Mouse (Mus musculus): ENCODE results near the gene Lrrc25. TPM values are rescaled to one million over a fixed set of nuclear protein-coding genes. Genes with fewer than 3 reads are reported as not detected.

Gene Lrrc25
- polyA plus RNA-seq, 1 experiment = 1.4 TPM

DNA sequence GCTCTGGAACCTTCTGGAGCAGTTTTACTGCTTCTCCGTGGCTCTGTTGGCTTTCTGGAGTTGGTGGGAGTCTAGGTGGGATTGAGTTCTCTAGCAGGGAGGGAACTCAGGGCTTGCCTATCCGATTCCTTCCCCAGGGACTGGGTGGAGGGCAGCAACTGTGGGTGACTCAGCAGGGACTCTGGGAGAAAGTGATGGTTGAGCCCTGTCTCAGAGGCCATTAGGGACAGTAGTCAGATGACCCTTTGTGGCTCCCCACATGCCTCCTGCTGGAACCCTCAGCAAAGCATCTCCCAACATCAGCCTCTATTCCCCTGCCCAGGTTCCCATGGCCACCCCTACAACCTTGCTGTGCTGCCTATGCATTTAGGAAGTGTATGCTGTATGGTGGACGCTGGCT is 27.1 kb downstream of the Lrrc25 start:
- Histone ChIP-seq H3K27ac (ENCODE audit: insufficient read depth, low read length) (no peak overlapping the region), H3K4me3 (ENCODE audit: insufficient read depth, low read length) (no peak overlapping the region), H3K4me1 (ENCODE audit: control insufficient read depth, insufficient read depth, low read length) (no peaks in the 10 kb centered on the region)
- TF ChIP-seq POLR2A (IDR thresholded peaks at IDR 0.05; ENCODE audit: extremely low read depth, insufficient read depth, low read length) (no peak), CTCF (IDR thresholded peaks at IDR 0.05; ENCODE audit: extremely low read depth, insufficient read depth, low read length) (no peak)

DNA sequence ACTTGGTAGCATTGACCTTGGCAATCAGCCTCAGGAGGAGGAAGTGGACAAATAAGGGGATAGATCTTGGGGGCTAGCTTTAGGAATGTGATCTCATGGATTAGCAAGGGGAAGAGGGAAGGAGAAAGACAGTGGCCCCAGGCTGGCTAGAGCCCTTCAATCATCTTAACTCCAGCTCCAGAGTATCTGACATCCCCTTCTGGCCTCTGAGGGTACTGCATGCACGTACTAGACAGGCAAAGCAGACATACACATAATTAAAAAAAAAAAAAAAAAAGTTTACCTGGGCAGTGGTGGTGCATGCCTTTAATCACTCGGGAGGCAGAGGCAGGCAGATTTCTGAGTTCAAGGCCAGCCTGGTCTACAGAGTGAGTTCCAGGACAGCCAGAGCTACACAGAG is 28.1 kb downstream of the Lrrc25 start:
- Histone ChIP-seq H3K27ac (ENCODE audit: insufficient read depth, low read length) (no peak overlapping the region), H3K4me1 (ENCODE audit: control insufficient read depth, insufficient read depth, low read length) (no peaks in the 10 kb centered on the region), H3K4me3 (ENCODE audit: insufficient read depth, low read length) (no peak overlapping the region)
- TF ChIP-seq POLR2A (IDR thresholded peaks at IDR 0.05; ENCODE audit: extremely low read depth, insufficient read depth, low read length) (no peak), CTCF (IDR thresholded peaks at IDR 0.05; ENCODE audit: extremely low read depth, insufficient read depth, low read length) (no peak)

- H3K27ac ChIP-seq (ENCODE audit: insufficient read depth, low read length) = no peak overlapping the region
- TF ChIP-seq POLR2A (IDR thresholded peaks at IDR 0.05; ENCODE audit: extremely low read depth, insufficient read depth, low read length) (no peak), CTCF (IDR thresholded peaks at IDR 0.05; ENCODE audit: extremely low read depth, insufficient read depth, low read length) (no peak)
Measured at GRCm38 (mm10) chr8:70645501-70646224, 29.7 kb downstream of the Lrrc25 start.

DNA sequence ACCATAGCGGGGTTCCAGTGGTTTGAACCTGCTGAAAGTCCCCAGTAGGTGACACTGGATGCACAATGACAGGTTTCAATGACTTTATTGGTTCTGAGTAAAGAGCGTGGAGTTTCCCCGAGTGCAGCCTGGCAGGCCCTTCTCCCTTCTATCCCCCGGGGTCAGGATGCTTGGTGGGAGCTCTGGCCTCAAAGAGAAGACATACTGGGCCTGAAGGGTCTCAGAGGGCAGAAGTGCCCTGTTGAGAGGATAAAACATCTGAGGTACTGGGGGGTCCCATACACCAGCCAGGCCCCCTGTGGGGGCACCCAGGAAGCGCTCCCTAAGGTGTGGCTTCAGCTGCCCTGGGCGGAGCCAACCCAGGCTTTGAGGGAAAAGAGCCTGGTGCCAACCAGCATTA is 30.4 kb downstream of the Lrrc25 start:
- no peak overlapping the region for H3K4me3 ChIP-seq (ENCODE audit: insufficient read depth, low read length)
- H3K27ac ChIP-seq (ENCODE audit: insufficient read depth, low read length) = no peak overlapping the region
- TF ChIP-seq CTCF (IDR thresholded peaks at IDR 0.05; ENCODE audit: extremely low read depth, insufficient read depth, low read length) = no peak
- no peak for TF ChIP-seq POLR2A (IDR thresholded peaks at IDR 0.05; ENCODE audit: extremely low read depth, insufficient read depth, low read length)
- H3K4me1 ChIP-seq (ENCODE audit: control insufficient read depth, insufficient read depth, low read length) = no peaks in the 10 kb centered on the region

More at GRCm38 (mm10) chr8:70645501-70646224, 29.7 kb downstream of the Lrrc25 start:
- no peaks in the 10 kb centered on the region for H3K4me1 ChIP-seq (ENCODE audit: control insufficient read depth, insufficient read depth, low read length)
- no peak overlapping the region for H3K4me3 ChIP-seq (ENCODE audit: insufficient read depth, low read length)

DNA sequence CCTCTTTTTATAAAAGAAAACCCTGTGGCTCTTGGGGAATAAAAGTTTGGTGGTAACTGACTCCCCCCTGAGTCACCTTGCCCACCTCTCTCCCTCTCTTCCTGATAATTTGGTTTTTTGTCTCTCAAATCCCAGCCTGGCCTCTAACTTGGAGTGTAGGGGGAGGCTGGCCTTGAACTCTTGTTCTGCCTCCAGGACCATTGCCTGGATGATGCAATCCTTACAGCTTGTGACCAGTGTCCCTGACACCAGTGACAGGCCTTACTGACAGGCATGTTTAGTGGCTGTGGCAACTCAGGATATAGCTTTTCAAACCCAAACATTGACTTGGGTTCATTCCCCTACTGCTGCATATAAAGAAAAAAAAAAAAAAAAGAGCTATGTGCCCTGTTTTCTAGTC is 30.8 kb downstream of the Lrrc25 start:
- H3K27ac ChIP-seq (ENCODE audit: insufficient read depth, low read length) = no peak overlapping the region
- H3K4me1 ChIP-seq (ENCODE audit: control insufficient read depth, insufficient read depth, low read length) = no peaks in the 10 kb centered on the region

DNA sequence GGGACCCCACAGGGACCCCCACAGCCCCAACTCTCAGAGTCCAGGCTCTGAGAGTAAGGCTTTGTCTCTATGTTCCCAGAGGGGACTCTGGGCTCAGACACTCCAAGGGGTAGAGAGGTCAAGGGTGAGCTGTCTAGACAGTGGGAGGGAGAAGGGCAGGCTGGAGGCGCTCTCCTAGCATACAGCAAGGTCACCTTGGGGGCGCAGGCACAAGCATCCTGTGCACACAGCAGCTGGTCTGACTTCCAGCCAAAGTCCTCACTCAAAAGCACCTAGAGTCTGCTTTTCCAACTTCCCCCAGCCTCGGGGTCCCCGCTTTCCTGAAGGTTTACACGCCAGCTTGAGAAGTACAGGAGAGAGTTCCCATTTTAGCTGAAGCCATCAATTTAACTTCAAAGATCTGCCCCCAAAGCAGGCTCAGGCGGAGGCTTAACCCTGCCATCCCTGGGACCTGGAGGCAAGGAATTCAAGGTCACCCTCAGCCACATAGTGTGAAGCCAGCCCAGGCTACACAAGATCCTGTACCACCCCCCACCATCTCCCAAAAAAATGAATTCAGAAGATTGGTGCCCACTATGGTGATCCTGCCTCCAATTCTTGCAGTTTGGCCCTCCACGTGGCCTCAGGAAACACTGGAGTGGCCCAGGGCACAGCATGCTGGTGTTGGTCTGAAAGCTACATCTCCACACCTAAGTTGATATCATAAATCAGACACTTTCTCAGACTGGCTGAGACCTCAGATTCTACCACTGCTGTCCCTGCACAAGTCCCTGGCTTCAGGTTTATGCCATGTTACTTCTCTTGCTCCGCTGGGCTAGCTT is 31.6 kb downstream of the Lrrc25 start:
- Histone ChIP-seq H3K4me3 (ENCODE audit: insufficient read depth, low read length) (no peak overlapping the region), H3K27ac (ENCODE audit: insufficient read depth, low read length) (no peak overlapping the region), H3K4me1 (ENCODE audit: control insufficient read depth, insufficient read depth, low read length) (no peaks in the 10 kb centered on the region)
- TF ChIP-seq POLR2A (IDR thresholded peaks at IDR 0.05; ENCODE audit: extremely low read depth, insufficient read depth, low read length) = no peak
- no peak for TF ChIP-seq CTCF (IDR thresholded peaks at IDR 0.05; ENCODE audit: extremely low read depth, insufficient read depth, low read length)

More for the DNA sequence above, 30.8 kb downstream of the Lrrc25 start:
- TF ChIP-seq CTCF (IDR thresholded peaks at IDR 0.05; ENCODE audit: extremely low read depth, insufficient read depth, low read length) = no peak
- no peak for TF ChIP-seq POLR2A (IDR thresholded peaks at IDR 0.05; ENCODE audit: extremely low read depth, insufficient read depth, low read length)
- no peak overlapping the region for H3K4me3 ChIP-seq (ENCODE audit: insufficient read depth, low read length)

DNA sequence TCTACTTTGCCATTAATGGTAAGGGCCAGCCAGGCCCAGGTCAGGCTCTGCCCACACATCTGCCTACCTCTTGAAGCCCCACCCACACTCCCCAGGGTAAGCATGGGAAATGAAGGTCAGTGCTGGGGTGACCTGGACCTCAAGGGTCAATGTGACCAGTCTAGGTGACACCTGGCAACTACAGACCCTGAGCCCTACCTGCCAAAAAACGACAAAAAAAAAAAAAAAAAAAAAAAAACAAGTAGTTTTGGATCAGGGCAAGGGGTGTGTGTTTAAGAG is 32.1 kb downstream of the Lrrc25 start:
- no peak overlapping the region for H3K27ac ChIP-seq (ENCODE audit: insufficient read depth, low read length)
- TF ChIP-seq CTCF (IDR thresholded peaks at IDR 0.05; ENCODE audit: extremely low read depth, insufficient read depth, low read length) (no peak), POLR2A (IDR thresholded peaks at IDR 0.05; ENCODE audit: extremely low read depth, insufficient read depth, low read length) (no peak)

DNA sequence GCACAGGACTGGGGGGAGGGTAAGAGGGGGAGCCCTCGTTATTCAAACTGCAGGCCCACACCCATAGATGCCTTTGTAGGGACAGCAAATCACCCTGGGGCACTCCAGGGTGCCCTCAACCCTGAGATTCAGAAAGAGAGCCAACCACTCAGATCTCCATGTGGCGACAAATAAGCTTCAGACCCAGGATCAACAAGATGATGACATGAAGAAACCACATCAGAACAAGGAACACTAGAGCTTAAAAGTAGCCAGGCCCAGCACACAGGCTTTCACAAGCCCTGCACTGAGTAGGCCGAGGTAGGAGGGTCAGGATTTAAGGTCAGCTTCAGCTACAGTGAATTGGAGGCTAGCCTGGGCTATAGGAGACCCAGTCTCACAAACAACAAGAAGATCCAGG is 33.0 kb downstream of the Lrrc25 start:
- Histone ChIP-seq H3K27ac (ENCODE audit: insufficient read depth, low read length) (no peak overlapping the region), H3K4me1 (ENCODE audit: control insufficient read depth, insufficient read depth, low read length) (no peaks in the 10 kb centered on the region; the same call in 1 of the 2 replicates), H3K4me3 (ENCODE audit: insufficient read depth, low read length) (no peak overlapping the region)
- no peak for TF ChIP-seq CTCF (IDR thresholded peaks at IDR 0.05; ENCODE audit: extremely low read depth, insufficient read depth, low read length)

More for the DNA sequence above, 32.1 kb downstream of the Lrrc25 start:
- Histone ChIP-seq H3K4me3 (ENCODE audit: insufficient read depth, low read length) (no peak overlapping the region), H3K4me1 (ENCODE audit: control insufficient read depth, insufficient read depth, low read length) (no peaks in the 10 kb centered on the region)

GRCm38 (mm10) chr8:70649324-70649723 is 33.4 kb downstream of the Lrrc25 start:
- TF ChIP-seq CTCF (IDR thresholded peaks at IDR 0.05; ENCODE audit: extremely low read depth, insufficient read depth, low read length) = no peak
- TF ChIP-seq POLR2A (IDR thresholded peaks at IDR 0.05; ENCODE audit: extremely low read depth, insufficient read depth, low read length) = no peak
- no peak overlapping the region for H3K27ac ChIP-seq (ENCODE audit: insufficient read depth, low read length)

GRCm38 (mm10) chr8:70650351-70650750 is 34.4 kb downstream of the Lrrc25 start:
- no peak overlapping the region for H3K4me3 ChIP-seq (ENCODE audit: insufficient read depth, low read length)
- TF ChIP-seq CTCF (IDR thresholded peaks at IDR 0.05; ENCODE audit: extremely low read depth, insufficient read depth, low read length) = no peak
- no peak for TF ChIP-seq POLR2A (IDR thresholded peaks at IDR 0.05; ENCODE audit: extremely low read depth, insufficient read depth, low read length)
- no peaks in the 10 kb centered on the region; the same call in 1 of the 2 replicates for H3K4me1 ChIP-seq (ENCODE audit: control insufficient read depth, insufficient read depth, low read length)
- no peak overlapping the region for H3K27ac ChIP-seq (ENCODE audit: insufficient read depth, low read length)

More at GRCm38 (mm10) chr8:70649324-70649723, 33.4 kb downstream of the Lrrc25 start:
- H3K4me3 ChIP-seq (ENCODE audit: insufficient read depth, low read length) = no peak overlapping the region
- H3K4me1 ChIP-seq (ENCODE audit: control insufficient read depth, insufficient read depth, low read length) = no peaks in the 10 kb centered on the region; the same call in 1 of the 2 replicates

Measured in cortical plate, adult 2 months (tissue).